Mouse (Mus musculus): ENCODE measurements around the gene Ppp1r9a.

Gene Ppp1r9a

GRCm38 (mm10) chr6:5008166-5008565, 105.4 kb downstream of the Ppp1r9a start:
- no peak for DNase-seq (ENCODE audit: low read depth)

DNA sequence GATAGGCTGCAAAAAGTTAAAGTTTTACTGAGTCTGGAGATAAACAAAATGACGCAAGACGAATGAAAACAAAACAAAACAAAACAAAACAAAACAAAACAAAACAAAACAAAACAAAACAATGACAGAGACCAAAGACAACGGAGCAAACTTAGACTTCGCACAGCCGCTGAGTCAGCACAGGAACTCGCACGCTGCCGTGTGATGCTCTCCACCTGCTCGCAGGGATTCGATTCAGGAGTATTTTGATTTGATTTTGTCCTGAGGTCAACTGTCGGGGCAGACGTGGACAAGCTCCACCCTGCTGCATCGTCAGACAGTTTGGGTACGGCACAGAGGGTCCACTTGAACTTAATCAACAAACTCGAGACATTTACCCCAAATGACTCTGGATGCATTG, 105.9 kb downstream of the Ppp1r9a start:
- DNase-seq (ENCODE audit: low read depth): no peak

- no peak for DNase-seq (ENCODE audit: low read depth)
Observed at GRCm38 (mm10) chr6:5010553-5011416, 108.1 kb downstream of the Ppp1r9a start.

DNA sequence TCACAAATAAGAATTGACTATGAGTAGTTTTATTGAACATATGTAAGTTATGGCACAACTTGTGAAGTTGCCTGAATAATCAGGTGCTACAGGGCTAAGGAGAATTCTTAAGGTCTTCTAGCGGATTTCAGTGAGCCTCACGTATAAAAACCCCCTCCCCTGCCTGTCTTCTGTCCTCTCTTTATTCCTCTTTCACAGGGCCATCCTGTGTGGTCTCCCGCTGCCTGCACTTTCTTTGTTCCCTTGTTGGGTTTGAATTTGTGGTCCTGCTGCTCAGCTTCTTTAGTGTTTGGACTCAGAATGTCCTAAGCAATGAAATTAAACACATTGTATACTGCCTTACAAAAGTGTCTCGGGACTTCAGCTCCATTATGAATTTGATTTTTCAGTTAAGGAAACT, 110.1 kb downstream of the Ppp1r9a start:
- DNase-seq (ENCODE audit: low read depth): no peak

DNA sequence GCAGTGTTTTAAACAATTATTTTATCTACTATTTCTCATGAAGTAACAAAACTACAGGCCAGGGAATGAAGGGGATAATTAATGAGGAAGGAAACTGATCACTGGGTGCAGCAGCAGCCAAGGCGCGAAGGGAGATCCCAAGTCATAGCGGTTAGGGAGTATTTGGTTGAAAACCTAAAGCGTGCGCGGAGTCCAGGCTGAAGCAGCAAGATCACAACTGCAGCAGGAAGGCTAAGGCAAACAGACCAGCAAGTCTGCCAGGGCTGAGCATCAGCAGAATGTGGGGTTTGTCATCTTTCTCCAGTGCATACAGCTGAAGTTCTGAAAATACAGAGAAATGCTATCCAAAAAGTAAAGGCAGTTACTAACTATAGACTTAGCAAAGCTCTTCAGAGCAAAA, 111.8 kb downstream of the Ppp1r9a start:
- DNase-seq (ENCODE audit: low read depth): no peak

DNA sequence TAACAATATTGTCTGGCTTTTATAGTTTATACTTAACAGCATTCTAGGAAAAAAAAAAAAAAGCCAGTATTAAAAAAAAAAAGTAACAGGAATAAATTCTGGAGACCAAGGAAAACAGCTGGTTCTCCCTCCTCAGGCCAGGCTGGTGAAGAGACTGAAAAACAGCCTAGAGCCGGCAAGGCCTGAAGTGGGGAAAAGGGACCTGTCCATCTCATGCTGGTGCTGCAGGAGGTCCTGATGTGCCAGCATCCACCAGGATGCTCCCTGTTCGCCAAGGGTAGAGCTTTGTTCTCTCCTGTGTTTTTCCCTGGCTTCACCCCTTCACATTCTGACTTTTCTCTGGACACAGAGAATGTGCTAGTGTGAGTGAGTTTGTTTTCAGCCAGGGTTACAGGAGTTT, 112.5 kb downstream of the Ppp1r9a start:
- no peak for DNase-seq (ENCODE audit: low read depth)

DNA sequence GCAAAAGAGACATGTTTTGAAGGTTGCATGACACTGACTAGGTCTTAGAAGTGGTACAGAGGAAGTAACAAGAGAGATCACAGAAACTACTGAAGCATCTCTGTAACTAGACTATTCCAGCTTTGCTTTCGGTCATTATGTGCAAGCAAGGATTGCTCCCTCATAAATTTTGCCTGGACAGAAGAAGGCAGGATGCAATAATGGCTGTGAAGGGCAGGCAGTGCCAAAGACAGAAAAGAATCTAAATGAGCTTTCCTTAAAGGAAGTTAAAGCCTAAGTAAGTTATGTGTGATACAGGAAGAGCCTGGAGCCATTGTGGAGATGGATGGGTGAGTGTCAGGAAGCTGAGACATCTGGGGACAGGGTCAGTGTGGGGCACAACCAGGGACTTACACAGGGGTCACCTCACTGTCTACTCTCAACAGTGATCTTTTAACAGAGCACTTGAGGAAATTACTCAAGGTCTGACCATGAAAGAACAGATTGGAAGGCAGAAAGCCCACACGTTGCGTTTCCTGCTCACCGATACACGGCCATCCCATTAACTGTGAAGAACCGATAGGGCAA, 115.3 kb downstream of the Ppp1r9a start:
- no peak for DNase-seq (ENCODE audit: low read depth)

- DNase-seq (ENCODE audit: low read depth): no peak
Observed at GRCm38 (mm10) chr6:5019208-5019607, 116.5 kb downstream of the Ppp1r9a start.

GRCm38 (mm10) chr6:5019969-5020368, 117.3 kb downstream of the Ppp1r9a start:
- DNase-seq (ENCODE audit: low read depth): no peak

- DNase-seq (ENCODE audit: low read depth): no peak
Observed at GRCm38 (mm10) chr6:5020510-5020909, 117.8 kb downstream of the Ppp1r9a start.

DNA sequence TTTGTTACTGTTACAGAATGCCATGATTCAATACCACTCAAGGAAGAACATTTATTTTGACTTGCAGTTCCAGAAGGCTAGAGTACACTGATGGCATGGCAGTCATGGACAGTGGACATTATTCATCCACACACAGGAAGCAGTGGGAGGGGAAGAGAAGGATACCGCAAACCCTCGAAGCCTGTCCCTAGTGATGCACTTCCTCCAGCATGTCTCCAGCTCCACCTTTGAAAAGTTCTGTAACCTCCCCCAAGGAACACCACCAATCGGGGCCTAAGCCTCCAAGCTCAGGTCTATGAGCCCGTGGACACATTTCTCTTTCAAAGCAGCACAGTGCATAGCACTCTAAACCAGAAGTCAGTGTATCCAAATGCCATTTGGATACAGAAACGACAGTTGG, 120.0 kb downstream of the Ppp1r9a start:
- DNase-seq (ENCODE audit: low read depth): no peak

- DNase-seq (ENCODE audit: low read depth): no peak
Observed at GRCm38 (mm10) chr6:5024893-5025292, 122.2 kb downstream of the Ppp1r9a start.

DNA sequence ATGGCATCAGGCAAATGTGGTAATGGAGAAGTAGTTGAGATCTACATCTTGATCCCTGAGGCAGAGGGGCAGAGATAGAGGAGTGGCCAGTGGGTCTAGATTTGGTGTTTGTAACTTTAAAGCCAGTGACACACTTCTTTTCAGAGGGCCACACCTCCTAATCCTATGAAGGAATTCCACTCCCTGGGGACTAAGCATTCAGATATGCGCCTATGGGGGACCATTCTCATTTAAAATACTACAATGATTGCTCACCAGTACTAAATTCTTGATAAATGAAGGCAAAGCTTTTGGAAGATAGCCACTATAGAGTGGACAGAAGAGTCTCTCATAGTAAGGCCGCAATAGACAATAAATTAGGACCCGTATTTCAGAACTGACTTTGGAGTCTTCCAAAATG, 124.1 kb downstream of the Ppp1r9a start:
- no peak for DNase-seq (ENCODE audit: low read depth)

DNA sequence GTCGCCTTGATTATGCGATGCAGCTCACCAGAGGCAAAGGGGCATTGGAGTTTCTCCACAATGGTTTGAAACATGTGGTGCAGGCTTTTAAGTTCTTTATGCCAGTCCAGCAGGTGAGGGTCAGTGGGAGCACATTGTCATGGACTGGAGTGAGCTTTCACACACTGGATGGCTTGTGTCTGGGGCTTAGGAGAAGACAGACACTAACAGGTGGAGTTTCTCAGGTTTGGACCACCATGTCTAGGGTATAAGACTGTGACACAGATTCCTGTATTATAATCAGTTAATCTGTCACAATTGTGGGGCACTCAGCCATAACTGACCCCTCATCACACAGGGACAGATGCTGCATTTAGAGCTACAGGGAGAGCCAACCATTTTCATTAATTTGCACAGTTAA, 124.5 kb downstream of the Ppp1r9a start:
- no peak for DNase-seq (ENCODE audit: low read depth)

- no peak for DNase-seq (ENCODE audit: low read depth)
Observed at GRCm38 (mm10) chr6:5027801-5028200, 125.1 kb downstream of the Ppp1r9a start.

GRCm38 (mm10) chr6:5029205-5029927, 126.6 kb downstream of the Ppp1r9a start:
- no peak for DNase-seq (ENCODE audit: low read depth)

DNA sequence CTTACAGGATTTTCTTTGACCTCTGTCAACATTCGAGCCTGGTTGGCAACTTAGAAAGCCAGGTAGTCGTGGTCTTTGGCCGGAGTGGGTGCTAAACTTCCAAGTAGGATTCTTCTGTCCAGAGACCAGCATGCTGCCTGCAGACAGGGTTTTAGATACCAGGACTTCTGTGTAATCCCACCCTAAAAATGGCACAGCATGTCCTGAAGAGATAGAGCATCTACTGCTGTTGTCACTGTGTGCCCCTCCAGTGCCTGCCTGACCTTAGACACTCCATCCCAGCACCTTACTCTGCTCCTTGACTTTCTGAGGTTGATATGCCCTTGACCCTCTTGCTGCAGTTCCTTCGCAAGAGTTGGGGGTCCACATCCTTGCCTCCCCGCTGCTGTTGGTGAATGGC, 127.2 kb downstream of the Ppp1r9a start:
- no peak for DNase-seq (ENCODE audit: low read depth)

GRCm38 (mm10) chr6:5032986-5033633, 130.4 kb downstream of the Ppp1r9a start:
- no peak for DNase-seq (ENCODE audit: low read depth)

GRCm38 (mm10) chr6:5037225-5037624, 134.5 kb downstream of the Ppp1r9a start:
- DNase-seq (ENCODE audit: low read depth): no peak

- DNase-seq (ENCODE audit: low read depth): no peak
Observed at GRCm38 (mm10) chr6:5038140-5038749, 135.5 kb downstream of the Ppp1r9a start.

DNA sequence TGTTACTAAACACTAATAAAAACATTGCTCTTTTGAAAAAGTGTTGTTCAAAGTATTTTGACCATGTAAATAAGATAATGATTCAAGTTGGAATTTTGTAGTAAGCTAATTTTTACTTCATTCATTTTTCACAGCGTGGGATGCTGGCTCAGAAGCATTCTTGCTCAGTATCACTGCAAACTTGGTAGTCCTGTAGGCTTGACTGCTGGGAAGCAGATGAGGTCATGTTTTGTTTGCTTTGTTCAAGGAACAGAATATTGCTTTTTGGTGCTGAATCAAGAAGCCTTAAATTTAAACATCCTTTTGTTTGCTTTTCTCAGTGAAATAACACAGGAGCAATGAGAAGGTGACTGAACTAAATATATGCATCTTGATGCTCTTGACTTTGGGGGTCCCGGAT, 136.6 kb downstream of the Ppp1r9a start:
- no peak for DNase-seq (ENCODE audit: low read depth)

GRCm38 (mm10) chr6:5045854-5046253, 143.1 kb downstream of the Ppp1r9a start:
- no peak for DNase-seq (ENCODE audit: low read depth)
